Mouse (Mus musculus): ENCODE measurements around the gene Higd1a. TPM values are rescaled to one million over a fixed set of nuclear protein-coding genes. Genes with fewer than 3 reads are reported as not detected.
A peak's percentile ranks its signal among the peaks of the same experiment; 100 is the strongest.

The Higd1a gene
- polyA plus RNA-seq, 1 experiment from 2014 or later: 145 TPM

DNA sequence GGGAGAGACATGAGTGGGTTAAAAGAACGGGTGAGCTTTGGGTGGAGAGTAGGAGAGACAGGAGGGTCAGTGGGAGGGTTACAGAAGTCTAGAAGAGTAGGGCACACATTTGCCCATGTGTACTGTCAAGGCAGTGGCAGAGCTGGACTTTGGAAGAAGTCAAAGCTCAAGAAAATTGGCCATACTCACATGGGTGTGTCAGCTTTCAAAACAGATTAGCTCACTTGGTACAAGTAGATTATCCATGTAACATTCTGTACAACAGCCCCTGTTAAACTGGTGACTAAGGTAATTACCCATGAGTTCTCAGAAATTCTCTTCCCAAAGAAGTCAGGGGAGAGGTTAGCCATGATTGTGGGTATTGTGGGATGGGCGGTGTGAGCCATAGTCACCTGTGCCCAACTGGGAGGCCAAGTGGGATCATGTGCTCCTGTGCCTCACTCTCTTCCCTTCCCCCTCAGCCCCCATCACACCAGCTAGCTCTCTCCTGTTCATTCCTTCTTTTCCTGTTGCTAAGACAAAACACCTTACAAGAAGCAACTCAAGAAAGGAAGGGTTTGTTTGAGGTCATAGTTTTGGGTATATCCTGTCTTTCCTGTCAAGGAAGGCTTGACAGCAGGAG lies 14.0 kb upstream of the Higd1a start:
- Histone ChIP-seq H3K27me3 (replicated peaks) (no peaks in the 10 kb centered on the region), H3K4me3 (no peak overlapping the region), H3K27ac (no peak overlapping the region), H3K9me3 (replicated peaks) (no peaks in the 10 kb centered on the region), H3K4me2 (no peak overlapping the region), H3K4me1 (no peaks in the 10 kb centered on the region), H3K36me3 (no peaks in the 10 kb centered on the region), H3K9ac (no peak overlapping the region)
- WGBS (ENCODE audit: insufficient replicate concordance): 71% methylated on average over 2 of the region's 2 CpGs
- no peak for ATAC-seq

DNA sequence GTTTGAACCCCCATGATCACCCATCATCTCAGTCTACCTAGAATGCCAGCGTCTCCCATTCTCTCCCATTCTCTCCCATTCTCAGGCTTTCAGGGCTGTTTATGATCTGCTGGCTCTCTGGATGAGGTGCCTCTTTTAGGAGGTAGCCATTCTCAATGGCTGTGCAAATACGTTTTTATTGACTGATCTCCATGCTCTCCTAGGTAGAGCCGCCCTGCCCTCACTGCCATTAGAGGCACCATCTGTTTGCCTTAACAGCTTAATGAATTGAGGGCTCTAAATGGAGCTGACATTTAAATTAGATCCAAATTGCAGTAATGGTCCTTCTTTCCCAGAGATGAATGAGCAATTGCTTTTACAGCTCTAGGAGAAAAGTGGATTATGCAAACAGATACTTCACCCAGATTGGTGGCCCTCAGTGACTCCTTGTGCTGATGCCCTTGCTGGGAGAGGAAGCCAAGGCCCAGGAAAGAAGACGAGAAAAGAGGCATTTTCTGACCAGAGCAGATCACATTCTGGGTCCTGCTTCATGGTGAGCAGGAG lies 11.9 kb upstream of the Higd1a start:
- H3K9me3 ChIP-seq (replicated peaks): no peaks in the 10 kb centered on the region
- H3K27me3 ChIP-seq (replicated peaks): no peaks in the 10 kb centered on the region
- WGBS (ENCODE audit: insufficient replicate concordance): 52% methylated on average over 4 of the region's 4 CpGs
- ATAC-seq: no peak
- H3K4me3 ChIP-seq: no peak overlapping the region
- H3K36me3 ChIP-seq: no peaks in the 10 kb centered on the region
- no peaks in the 10 kb centered on the region for H3K4me1 ChIP-seq
- no peak overlapping the region for H3K9ac ChIP-seq
- no peak overlapping the region for H3K27ac ChIP-seq
- no peak overlapping the region for H3K4me2 ChIP-seq

DNA sequence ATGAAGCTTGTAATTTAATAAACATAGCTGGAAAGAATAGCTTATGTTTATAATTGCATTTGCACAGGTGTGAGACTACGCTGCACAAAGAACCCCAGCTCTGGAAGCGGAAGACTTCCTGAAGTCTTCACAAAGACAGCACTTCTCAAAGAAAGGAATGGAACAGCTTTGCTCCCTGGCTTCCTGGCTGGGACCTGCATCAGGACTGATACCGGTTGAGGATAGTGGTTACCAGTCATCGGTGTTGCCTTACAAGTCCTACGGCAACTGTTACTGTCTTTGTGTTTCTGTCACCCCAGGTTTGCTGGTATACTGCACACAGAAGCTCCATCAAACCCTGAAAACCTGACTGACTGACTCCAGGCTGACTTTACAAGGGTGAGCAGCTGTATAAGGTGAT lies 11.3 kb upstream of the Higd1a start:
- no peaks in the 10 kb centered on the region for H3K4me1 ChIP-seq
- no peaks in the 10 kb centered on the region for H3K27me3 ChIP-seq (replicated peaks)
- H3K36me3 ChIP-seq: no peaks in the 10 kb centered on the region
- H3K9me3 ChIP-seq (replicated peaks): no peaks in the 10 kb centered on the region
- ATAC-seq: no peak
- H3K27ac ChIP-seq: no peak overlapping the region
- no peak overlapping the region for H3K9ac ChIP-seq
- H3K4me3 ChIP-seq: no peak overlapping the region
- no peak overlapping the region for H3K4me2 ChIP-seq
- WGBS (ENCODE audit: insufficient replicate concordance): 76% methylated on average over 5 of the region's 5 CpGs

DNA sequence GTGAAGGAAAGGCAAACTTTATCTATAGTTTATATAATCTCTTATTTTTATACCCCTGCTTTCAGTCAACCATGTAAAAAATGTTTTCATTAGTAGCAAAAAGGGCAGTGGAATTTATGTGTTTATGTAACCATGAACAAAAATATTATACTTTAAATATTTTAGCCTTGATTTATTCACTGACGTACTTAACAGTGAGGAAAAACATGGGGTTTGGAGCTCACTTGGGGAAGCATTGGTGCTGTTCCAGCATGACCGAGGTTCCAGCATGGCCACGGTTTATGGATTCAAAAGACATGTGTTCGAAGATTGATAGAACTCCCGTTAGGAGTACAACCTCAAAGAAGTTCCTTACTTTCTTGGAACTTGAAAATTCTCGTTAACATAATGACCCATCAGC lies 10.1 kb upstream of the Higd1a start:
- Histone ChIP-seq H3K4me3 (no peak overlapping the region), H3K9ac (no peak overlapping the region), H3K4me1 (no peaks in the 10 kb centered on the region), H3K27me3 (replicated peaks) (no peaks in the 10 kb centered on the region), H3K27ac (no peak overlapping the region), H3K36me3 (no peaks in the 10 kb centered on the region), H3K9me3 (replicated peaks) (no peaks in the 10 kb centered on the region), H3K4me2 (no peak overlapping the region)
- 69% methylated on average over 6 of the region's 6 CpGs for WGBS (ENCODE audit: insufficient replicate concordance)
- no peak for ATAC-seq

DNA sequence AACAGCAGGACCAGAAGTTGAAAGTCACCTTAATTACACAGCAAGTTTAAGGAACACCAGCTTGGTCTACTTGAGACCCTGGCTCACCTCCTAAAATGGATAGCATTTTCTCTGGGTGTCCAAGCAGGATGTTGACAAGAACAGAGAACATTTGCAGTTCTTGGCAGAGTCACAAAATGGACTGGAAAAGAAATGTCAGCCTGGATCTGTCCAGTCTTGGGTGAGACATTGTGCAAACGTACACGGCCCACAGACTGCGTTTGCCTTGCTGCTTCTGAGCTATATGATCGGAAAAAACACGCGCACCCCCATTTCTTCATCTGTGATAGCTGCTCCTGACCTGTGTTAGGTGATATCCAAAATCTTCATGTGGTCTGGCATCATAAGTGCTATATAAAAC lies 9.5 kb upstream of the Higd1a start:
- no peak for ATAC-seq
- 80% methylated on average over 6 of the region's 6 CpGs for WGBS (ENCODE audit: insufficient replicate concordance)
- no peaks in the 10 kb centered on the region for H3K27me3 ChIP-seq (replicated peaks)
- H3K9me3 ChIP-seq (replicated peaks): no peaks in the 10 kb centered on the region
- H3K9ac ChIP-seq: no peak overlapping the region
- no peak overlapping the region for H3K4me2 ChIP-seq
- no peak overlapping the region for H3K4me3 ChIP-seq
- no peak overlapping the region for H3K27ac ChIP-seq
- H3K36me3 ChIP-seq: no peaks in the 10 kb centered on the region
- H3K4me1 ChIP-seq: no peaks in the 10 kb centered on the region

DNA sequence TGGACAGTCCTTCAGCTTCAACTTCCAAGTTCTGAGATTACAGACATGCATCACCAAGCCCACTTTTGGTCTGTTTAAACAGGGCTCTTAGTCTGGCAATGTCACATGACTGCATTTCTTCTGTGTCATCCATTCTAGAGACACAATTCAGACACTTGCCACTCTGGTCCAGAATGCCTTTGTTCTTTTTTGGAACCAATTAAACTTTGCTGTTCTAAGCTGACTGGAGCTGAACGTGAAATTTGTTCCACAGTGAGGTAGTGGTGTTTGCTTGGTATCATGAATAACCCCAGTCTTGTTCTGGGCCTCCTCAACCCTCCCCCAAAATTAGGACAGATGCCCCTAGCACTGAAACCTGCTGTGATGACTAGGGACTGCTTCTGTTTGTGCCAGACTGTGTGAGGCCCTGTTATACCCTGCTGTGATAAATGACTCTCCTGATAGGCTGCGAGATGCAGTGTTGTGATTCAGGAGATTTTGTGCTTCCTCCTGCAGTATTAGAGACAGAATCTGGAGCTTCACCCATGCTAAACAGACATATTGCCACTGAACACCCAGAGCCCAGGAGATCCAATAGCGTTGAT lies 7.4 kb upstream of the Higd1a start:
- Histone ChIP-seq H3K4me1 (no peaks in the 10 kb centered on the region), H3K27me3 (replicated peaks) (no peaks in the 10 kb centered on the region), H3K4me2 (no peak overlapping the region), H3K4me3 (no peak overlapping the region), H3K36me3 (no peaks in the 10 kb centered on the region), H3K9ac (no peak overlapping the region), H3K9me3 (replicated peaks) (no peaks in the 10 kb centered on the region), H3K27ac (no peak overlapping the region)
- 49% methylated on average over 3 of the region's 3 CpGs for WGBS (ENCODE audit: insufficient replicate concordance)
- ATAC-seq: no peak

GRCm38 (mm10) chr9:121864837-121865236 lies 6.7 kb upstream of the Higd1a start:
- Histone ChIP-seq H3K4me1 (no peaks in the 10 kb centered on the region), H3K27ac (no peak overlapping the region), H3K4me2 (no peak overlapping the region), H3K27me3 (replicated peaks) (no peaks in the 10 kb centered on the region), H3K9ac (no peak overlapping the region), H3K36me3 (no peaks in the 10 kb centered on the region), H3K9me3 (replicated peaks) (no peaks in the 10 kb centered on the region), H3K4me3 (no peak overlapping the region)
- WGBS (ENCODE audit: insufficient replicate concordance): 61% methylated on average over 4 of the region's 4 CpGs
- ATAC-seq: no peak

GRCm38 (mm10) chr9:121860921-121861320 lies 2.8 kb upstream of the Higd1a start:
- Histone ChIP-seq H3K9ac (no peak overlapping the region), H3K27me3 (replicated peaks) (no peaks in the 10 kb centered on the region), H3K4me2 (no peak overlapping the region), H3K36me3 (0 out of 2 replicates have a peak, but pooled peaks cover 3% of the 10 kb centered on the region), H3K4me3 (no peak overlapping the region), H3K27ac (no peak overlapping the region), H3K4me1 (peaks cover 22% of the 10 kb centered on the region), H3K9me3 (replicated peaks) (no peaks in the 10 kb centered on the region)
- WGBS (ENCODE audit: insufficient replicate concordance): 77% methylated on average over 2 of the region's 2 CpGs
- no peak for ATAC-seq

GRCm38 (mm10) chr9:121859345-121859744 lies 1.2 kb upstream of the Higd1a start:
- ATAC-seq: no peak
- H3K4me2 ChIP-seq: no peak overlapping the region
- H3K27ac ChIP-seq: no peak overlapping the region
- H3K27me3 ChIP-seq (replicated peaks): no peaks in the 10 kb centered on the region
- no peak overlapping the region for H3K4me3 ChIP-seq
- peaks cover 38% of the 10 kb centered on the region for H3K4me1 ChIP-seq
- 70% methylated on average over 2 of the region's 2 CpGs for WGBS (ENCODE audit: insufficient replicate concordance)
- 0 out of 2 replicates have a peak, but pooled peaks cover 3% of the 10 kb centered on the region for H3K36me3 ChIP-seq
- no peaks in the 10 kb centered on the region for H3K9me3 ChIP-seq (replicated peaks)
- H3K9ac ChIP-seq: no peak overlapping the region

DNA sequence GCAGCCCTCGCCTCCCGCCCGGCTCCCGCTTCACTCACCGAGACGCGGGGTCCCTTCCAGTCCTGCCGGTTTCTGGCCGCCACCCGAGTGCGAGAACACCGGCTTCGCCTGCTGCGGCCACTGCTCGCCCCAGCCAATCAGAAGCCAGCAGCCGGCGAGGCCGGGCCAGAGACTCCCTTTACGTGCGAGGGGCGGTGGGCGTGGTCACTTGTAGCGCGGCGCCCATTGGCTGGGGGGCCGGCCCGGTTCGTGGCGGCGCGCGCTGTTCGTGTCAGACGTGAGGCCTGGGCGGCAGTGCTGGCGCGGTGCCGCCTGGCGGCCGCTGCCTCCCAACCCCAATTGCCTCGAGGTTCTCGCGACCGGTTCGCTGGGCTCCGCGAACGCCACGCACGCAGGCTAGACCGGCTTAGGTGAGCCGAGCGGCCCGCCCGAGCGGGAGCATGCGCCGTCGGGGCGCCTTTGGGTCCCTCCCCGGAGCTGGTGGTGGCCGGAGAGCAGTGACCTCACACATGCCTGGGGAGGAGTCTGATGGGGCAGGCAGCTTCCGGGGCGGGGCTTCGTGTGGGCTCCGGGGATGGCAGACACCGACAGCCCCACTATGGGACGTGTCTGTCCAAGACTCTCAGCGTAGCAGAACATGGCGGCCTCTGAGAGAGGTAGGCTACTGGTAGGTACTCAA lies 549 bp downstream of the Higd1a start:
- Histone ChIP-seq H3K27ac (peak overlapping the region; percentile 97), H3K9ac (peak overlapping the region; percentile 94), H3K36me3 (peaks cover 11% of the 10 kb centered on the region; the same call in 1 of the 2 replicates), H3K4me3 (peak overlapping the region; percentile 88), H3K4me2 (peak overlapping the region; percentile 93), H3K4me1 (peaks cover 40% of the 10 kb centered on the region), H3K27me3 (replicated peaks) (no peaks in the 10 kb centered on the region), H3K9me3 (replicated peaks) (no peaks in the 10 kb centered on the region)
- 1% methylated on average over 69 of the region's 70 CpGs for WGBS (ENCODE audit: insufficient replicate concordance)
- ATAC-seq: peak; percentile 96

- no peaks in the 10 kb centered on the region for H3K27me3 ChIP-seq (replicated peaks)
- H3K4me1 ChIP-seq: peaks cover 40% of the 10 kb centered on the region
- peaks cover 16% of the 10 kb centered on the region for H3K36me3 ChIP-seq
- no peaks in the 10 kb centered on the region for H3K9me3 ChIP-seq (replicated peaks)
- H3K4me3 ChIP-seq: peak overlapping the region; percentile 88
- peak; percentile 41 for ATAC-seq
- H3K4me2 ChIP-seq: peak overlapping the region; percentile 93
- peak overlapping the region; percentile 97 for H3K27ac ChIP-seq
- peak overlapping the region; percentile 94 for H3K9ac ChIP-seq
- WGBS (ENCODE audit: insufficient replicate concordance): 2% methylated on average over 39 of the region's 39 CpGs
Observed at GRCm38 (mm10) chr9:121856649-121857416, 1.3 kb downstream of the Higd1a start.

- Histone ChIP-seq H3K36me3 (peaks cover 39% of the 10 kb centered on the region), H3K4me2 (no peak overlapping the region), H3K4me1 (peaks cover 37% of the 10 kb centered on the region), H3K9ac (no peak overlapping the region), H3K4me3 (no peak overlapping the region), H3K9me3 (replicated peaks) (no peaks in the 10 kb centered on the region), H3K27me3 (replicated peaks) (no peaks in the 10 kb centered on the region), H3K27ac (no peak overlapping the region)
- WGBS (ENCODE audit: insufficient replicate concordance): 88% methylated on average over 3 of the region's 3 CpGs
- no peak for ATAC-seq
Observed at GRCm38 (mm10) chr9:121854246-121854645, 3.9 kb downstream of the Higd1a start.
